Mouse (Mus musculus) adrenal gland, postnatal 25 days (tissue): ENCODE data around the gene Col8a2. TPM values are rescaled to one million over a fixed set of nuclear protein-coding genes. Genes with fewer than 3 reads are reported as not detected.

ENCODE experiments used
- DNase-seq: peaks from one replicate; pipeline ENCODE4 v3.0.0; 2021; ENCODE audit warnings: mixed read lengths
- total RNA-seq: library from RNA; stranded (reverse); gene quantifications from 2 replicates; pipeline ENCODE4 v1.2.3, GENCODE M21; 2021

The Col8a2 gene
- total RNA-seq, 1 experiment from 2014 or later = 1.7 TPM

DNA sequence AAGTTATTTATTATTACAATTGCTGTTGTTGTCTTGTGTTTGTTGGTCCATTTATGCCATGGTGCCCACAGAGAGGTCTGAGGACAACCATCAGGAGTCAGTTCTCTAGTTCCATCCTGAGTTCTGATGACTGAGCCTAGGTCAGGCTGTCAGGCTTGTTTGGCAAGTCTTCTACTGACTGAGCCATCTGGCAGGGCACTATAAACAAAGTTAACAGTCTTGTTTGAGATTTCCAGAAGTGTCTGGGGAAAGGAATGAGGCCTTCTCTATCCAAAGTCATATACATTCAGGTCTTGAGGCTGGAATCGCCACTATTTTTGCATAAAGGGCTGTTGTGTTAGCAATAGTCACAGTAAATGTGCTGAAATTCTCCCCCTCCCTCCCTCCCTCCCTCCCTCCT lies 45.2 kb downstream of the Col8a2 start:
- no peak for DNase-seq

DNA sequence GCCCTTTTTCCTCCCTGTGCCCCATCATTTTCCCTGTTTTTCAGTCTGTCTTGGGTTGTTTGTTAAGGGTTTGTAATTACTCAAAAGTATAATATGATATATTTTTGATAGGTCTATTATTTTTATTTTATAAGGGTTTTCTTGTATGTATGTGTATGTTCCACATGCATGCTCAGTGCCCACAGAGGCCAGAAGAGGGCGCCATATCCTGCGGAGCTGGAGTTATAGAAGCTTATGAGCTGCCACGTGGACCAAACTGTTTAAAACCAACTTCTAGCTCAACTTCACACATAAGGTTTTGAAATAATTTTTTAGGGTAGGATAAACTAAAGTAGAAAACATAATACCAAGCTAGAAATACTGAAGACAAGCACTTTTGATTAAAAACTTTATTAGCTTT lies 45.8 kb downstream of the Col8a2 start:
- DNase-seq = no peak

DNA sequence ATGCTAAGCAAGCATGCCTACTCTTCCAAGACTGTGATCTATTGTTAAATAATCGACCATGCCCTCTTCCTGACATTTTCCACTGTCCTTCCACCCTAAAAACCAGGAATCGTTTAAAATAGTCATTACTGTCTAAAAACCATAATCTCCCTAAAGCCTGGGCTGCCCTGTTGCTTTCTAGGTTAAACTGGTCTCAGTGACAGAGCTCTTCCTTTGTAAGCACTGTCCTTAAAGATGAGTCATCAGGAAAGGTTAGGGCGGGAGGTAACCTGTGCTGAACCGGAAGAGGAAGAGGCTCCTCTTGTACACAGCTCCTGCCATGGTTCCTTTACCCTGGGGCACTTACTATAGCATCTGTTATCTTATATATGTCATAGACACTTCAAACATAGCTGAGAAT lies 52.9 kb downstream of the Col8a2 start:
- DNase-seq = no peak

DNA sequence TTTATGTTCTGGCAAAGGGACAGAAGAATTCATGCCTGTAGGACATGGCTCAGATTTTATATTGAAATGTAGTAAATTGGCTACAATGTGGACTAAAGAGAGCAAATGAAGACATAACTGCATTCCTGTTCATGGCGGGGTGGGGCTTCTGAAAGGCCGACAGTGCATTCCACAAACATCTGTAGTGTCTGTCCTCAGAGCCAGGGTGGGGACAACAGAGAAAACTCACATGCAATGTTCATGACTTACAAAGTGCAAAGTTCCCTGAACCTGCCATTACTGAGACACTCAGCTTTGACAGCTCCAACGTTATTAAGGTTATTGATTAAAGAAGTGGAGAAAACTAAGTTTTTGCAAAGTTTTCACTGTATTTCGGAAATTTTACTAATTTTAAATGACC lies 56.9 kb downstream of the Col8a2 start:
- no peak for DNase-seq

DNA sequence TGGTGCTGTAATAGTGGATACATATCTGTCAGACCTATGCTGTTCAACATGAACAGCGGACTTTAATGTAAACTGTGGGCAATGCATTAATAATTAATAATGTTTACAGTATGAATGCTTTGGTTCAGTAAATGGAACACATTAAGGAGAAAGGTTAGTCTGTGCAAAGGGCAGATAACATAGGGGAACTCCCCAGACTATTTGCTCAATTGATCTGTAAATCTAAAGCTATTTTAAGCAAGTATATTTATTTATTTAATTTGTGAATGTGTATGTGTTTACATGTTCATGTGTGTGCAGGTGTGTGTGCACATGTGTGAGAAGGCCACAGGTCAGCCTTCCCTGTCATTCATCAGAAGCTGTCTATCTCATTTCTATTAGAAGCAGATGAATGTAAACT lies 73.5 kb downstream of the Col8a2 start:
- no peak for DNase-seq

Other genes starting within 250 kb of the Col8a2 start
- gene Mrps15, start 239.9 kb upstream of the Col8a2 start, total RNA-seq = 74.4 and 98.0 TPM in 2 replicates
- gene Oscp1, start 228.2 kb upstream of the Col8a2 start, total RNA-seq = 7.2 and 12.2 TPM in 2 replicates
- gene Lsm10, start 190.2 kb upstream of the Col8a2 start, total RNA-seq = 45.4 and 48.0 TPM in 2 replicates
- 41.2 and 43.1 TPM in 2 replicates for gene Stk40, start 182.8 kb upstream of the Col8a2 start, total RNA-seq
- 23.4 and 33.9 TPM in 2 replicates for gene Eva1b, start 139.0 kb upstream of the Col8a2 start, total RNA-seq
- 2.8 and 3.2 TPM in 2 replicates for gene Sh3d21, start 123.3 kb upstream of the Col8a2 start, total RNA-seq
- 190 and 232 TPM in 2 replicates for gene Thrap3, start 84.0 kb upstream of the Col8a2 start, total RNA-seq
- gene Map7d1, start 30.4 kb upstream of the Col8a2 start, total RNA-seq = 55.0 and 68.0 TPM in 2 replicates
- gene Trappc3, start 24.5 kb upstream of the Col8a2 start, total RNA-seq = 88.0 and 93.9 TPM in 2 replicates
- 27.6 and 38.9 TPM in 2 replicates for gene Adprhl2, start 34.9 kb downstream of the Col8a2 start, total RNA-seq
- 2.4 and 2.6 TPM in 2 replicates for gene Tekt2, start 38.9 kb downstream of the Col8a2 start, total RNA-seq
- gene Ago3, start 142.8 kb downstream of the Col8a2 start, total RNA-seq = 13.9 and 17.6 TPM in 2 replicates
- gene Ago1, start 181.8 kb downstream of the Col8a2 start, total RNA-seq = 39.4 and 47.1 TPM in 2 replicates
- gene Ago4, start 246.7 kb downstream of the Col8a2 start, total RNA-seq = 6.4 and 8.8 TPM in 2 replicates